Mouse (Mus musculus) small intestine, adult 2 months (tissue): ENCODE measurements around the gene Lama5. TPM values are rescaled to one million over a fixed set of nuclear protein-coding genes. Genes with fewer than 3 reads are reported as not detected.
"Not testable (repeated sequence)": the region's sequence is repeated elsewhere in the genome, so short reads cannot be mapped to it uniquely, and the experiment has no call there.

Experiments used
- H3K27ac ChIP-seq: fragments of 200-500 bp; 2 replicates; pipeline ENCODE4 v1.5.1; 2012; ENCODE audit warnings: low read depth, low read length, control low read depth, inconsistent platforms; ENCODE audit not compliant: insufficient read depth
- H3K27me3 ChIP-seq: fragments of 200-500 bp; 2 replicates; pipeline ENCODE4 v1.6.1; 2012; ENCODE audit warnings: mild to moderate bottlenecking, moderate library complexity, low read length, inconsistent platforms; ENCODE audit not compliant: control insufficient read depth, insufficient read depth
- H3K36me3 ChIP-seq: fragments of 200-500 bp; 2 replicates; pipeline ENCODE4 v1.6.1; 2012; ENCODE audit warnings: mild to moderate bottlenecking, low read length, control low read depth, inconsistent platforms; ENCODE audit not compliant: control insufficient read depth, insufficient read depth
- H3K4me1 ChIP-seq: fragments of 200-500 bp; 2 replicates; pipeline ENCODE4 v1.6.1; 2012; ENCODE audit warnings: low read length, inconsistent platforms, mixed read lengths; ENCODE audit not compliant: control insufficient read depth, insufficient read depth, insufficient read length
- H3K4me3 ChIP-seq: fragments of 200-500 bp; 2 replicates; pipeline ENCODE4 v1.5.1; 2012; ENCODE audit warnings: low read depth, mild to moderate bottlenecking, control low read depth, inconsistent platforms, low read length, moderate library complexity
- CTCF ChIP-seq: fragments of 200-500 bp; IDR thresholded peaks from 2 replicates; pipeline ENCODE4 v1.5.1; 2012; ENCODE audit warnings: low read depth, mild to moderate bottlenecking, control low read depth, inconsistent platforms, low read length, moderate library complexity, mixed read lengths; ENCODE audit not compliant: insufficient replicate concordance, insufficient read length; ENCODE audit errors: extremely low read depth
- POLR2A ChIP-seq: fragments of 200-500 bp; IDR thresholded peaks from 2 replicates; pipeline ENCODE4 v1.6.1; 2012; ENCODE audit warnings: low read depth, mild to moderate bottlenecking, control low read depth, inconsistent platforms, low read length, moderate library complexity
- WGBS: fragments of 180-500 bp; shearing (Covaris S2); methylation state at CpG from one replicate; pipeline ENCODE4 v1.1.7; 2018; 5-methylcytosine and 5-hydroxymethylcytosine counted together
- polyA plus RNA-seq: library from polyadenylated mRNA; depleted of rRNA; stranded (reverse); fragments of >200 nt; gene quantifications from 2 replicates; pipeline ENCODE4 v1.2.3, GENCODE M21; 2012

The Lama5 gene
- polyA plus RNA-seq, 1 experiment = 41.7 TPM

- TF ChIP-seq POLR2A (no peak), CTCF (no peak)
- peaks cover 8% of the 10 kb centered on the region for H3K36me3 ChIP-seq
- WGBS = 94% methylated on average over 10 of the region's 10 CpGs
- peaks cover 17% of the 10 kb centered on the region; the same call in 1 of the 2 replicates for H3K4me1 ChIP-seq
- H3K27me3 ChIP-seq = no peaks in the 10 kb centered on the region
- H3K27ac ChIP-seq = no peak overlapping the region
- no peak overlapping the region for H3K4me3 ChIP-seq
These were observed 43.7 kb upstream of the Lama5 start for GRCm38 (mm10) chr2:180269329-180269728.

GRCm38 (mm10) chr2:180267955-180268354 lies 42.3 kb upstream of the Lama5 start:
- TF ChIP-seq POLR2A (no peak), CTCF (no peak)
- WGBS = 62% methylated on average over 2 of the region's 2 CpGs
- Histone ChIP-seq H3K27ac (no peak overlapping the region), H3K36me3 (peaks cover 20% of the 10 kb centered on the region), H3K4me3 (no peak overlapping the region), H3K4me1 (peaks cover 12% of the 10 kb centered on the region; the same call in 1 of the 2 replicates), H3K27me3 (no peaks in the 10 kb centered on the region)

GRCm38 (mm10) chr2:180262891-180263290 lies 37.2 kb upstream of the Lama5 start:
- H3K27me3 ChIP-seq = no peaks in the 10 kb centered on the region
- no peak overlapping the region; the same call in 1 of the 2 replicates for H3K27ac ChIP-seq
- H3K4me3 ChIP-seq = no peak overlapping the region
- H3K4me1 ChIP-seq = 0 out of 2 replicates have a peak, but pooled peaks cover 1% of the 10 kb centered on the region
- WGBS = 84% methylated on average over 10 of the region's 10 CpGs
- no peak for TF ChIP-seq POLR2A
- no peak for TF ChIP-seq CTCF
- H3K36me3 ChIP-seq = peaks cover 48% of the 10 kb centered on the region

- no peak for TF ChIP-seq POLR2A
- no peak for TF ChIP-seq CTCF
- no peak overlapping the region for H3K4me3 ChIP-seq
- 64% methylated on average over 3 of the region's 3 CpGs for WGBS
- H3K36me3 ChIP-seq = peaks cover 48% of the 10 kb centered on the region
- H3K27ac ChIP-seq = peak overlapping the region; percentile 25; the same call in 1 of the 2 replicates
- H3K27me3 ChIP-seq = no peaks in the 10 kb centered on the region
- H3K4me1 ChIP-seq = 0 out of 2 replicates have a peak, but pooled peaks cover 1% of the 10 kb centered on the region
These were observed 36.8 kb upstream of the Lama5 start for GRCm38 (mm10) chr2:180262441-180262840.

GRCm38 (mm10) chr2:180261901-180262300 lies 36.2 kb upstream of the Lama5 start:
- Histone ChIP-seq H3K4me1 (0 out of 2 replicates have a peak, but pooled peaks cover 1% of the 10 kb centered on the region), H3K27me3 (no peaks in the 10 kb centered on the region), H3K36me3 (peaks cover 48% of the 10 kb centered on the region), H3K4me3 (no peak overlapping the region), H3K27ac (peak overlapping the region; percentile 25; the same call in 1 of the 2 replicates)
- no peak for TF ChIP-seq CTCF
- TF ChIP-seq POLR2A = no peak
- WGBS = 65% methylated on average over 7 of the region's 7 CpGs

GRCm38 (mm10) chr2:180260610-180261480 lies 35.2 kb upstream of the Lama5 start:
- no peak for TF ChIP-seq CTCF
- no peak for TF ChIP-seq POLR2A
- H3K4me3 ChIP-seq = no peak overlapping the region
- peaks cover 44% of the 10 kb centered on the region for H3K36me3 ChIP-seq
- H3K27me3 ChIP-seq = no peaks in the 10 kb centered on the region
- WGBS = 66% methylated on average over 8 of the region's 8 CpGs
- no peak overlapping the region for H3K27ac ChIP-seq
- peaks cover 4% of the 10 kb centered on the region; the same call in 1 of the 2 replicates for H3K4me1 ChIP-seq

GRCm38 (mm10) chr2:180259826-180260609 lies 34.4 kb upstream of the Lama5 start:
- not testable (repeated sequence) for H3K27ac ChIP-seq, H3K4me3 ChIP-seq, H3K4me1 ChIP-seq, H3K27me3 ChIP-seq
- peaks cover 44% of the 10 kb centered on the region for H3K36me3 ChIP-seq
- WGBS = 68% methylated on average over 17 of the region's 17 CpGs

- not testable (repeated sequence) for H3K4me3 ChIP-seq, H3K4me1 ChIP-seq
- 64% methylated on average over 10 of the region's 10 CpGs for WGBS
These were observed 33.4 kb upstream of the Lama5 start for GRCm38 (mm10) chr2:180258951-180259484.

More at GRCm38 (mm10) chr2:180258951-180259484, 33.4 kb upstream of the Lama5 start:
- peaks cover 40% of the 10 kb centered on the region for H3K36me3 ChIP-seq
- not testable (repeated sequence) for H3K27ac ChIP-seq, H3K27me3 ChIP-seq
